Mouse (Mus musculus) embryonic facial prominence, embryonic 14.5 days (tissue): Measurements from ENCODE around the gene Prodh2. TPM values are rescaled to one million over a fixed set of nuclear protein-coding genes. Genes with fewer than 3 reads are reported as not detected.

ENCODE experiments used
- ATAC-seq: fragments of 200-750 bp; cut with Nextera tagmentation; 2 replicates; pipeline ENCODE4 v1.8.0; 2017; ENCODE audit warnings: low read depth, moderate number of reproducible peaks, moderate TSS enrichment
- DNase-seq: peaks from one replicate; pipeline ENCODE4 v3.0.0-alpha.2; 2015; ENCODE audit warnings: low spot score
- H3K27ac ChIP-seq: fragments of 300-500 bp; sonication (generic); replicated peaks from 2 replicates; pipeline ENCODE4 v1.5.1; 2014; ENCODE audit warnings: low read depth, mild to moderate bottlenecking, low read length, moderate library complexity
- H3K27me3 ChIP-seq: fragments of 300-500 bp; sonication (generic); replicated peaks from 2 replicates; pipeline ENCODE4 v1.6.1; 2014; ENCODE audit warnings: low read length; ENCODE audit not compliant: control insufficient read depth, insufficient read depth
- H3K36me3 ChIP-seq: fragments of 300-500 bp; sonication (generic); 2 replicates; pipeline ENCODE4 v1.6.1; 2014; ENCODE audit warnings: low read length, mixed read lengths; ENCODE audit not compliant: control insufficient read depth, insufficient read depth
- H3K4me1 ChIP-seq: fragments of 300-500 bp; sonication (generic); 2 replicates; pipeline ENCODE4 v1.6.1; 2014; ENCODE audit warnings: antibody characterized with exemption, low read length; ENCODE audit not compliant: control insufficient read depth, insufficient read depth
- H3K4me2 ChIP-seq: fragments of 300-500 bp; sonication (generic); 2 replicates; pipeline ENCODE4 v1.6.1; 2014; ENCODE audit warnings: low read depth, mild to moderate bottlenecking, low read length, moderate library complexity, mixed read lengths
- H3K4me3 ChIP-seq: fragments of 300-500 bp; sonication (generic); 2 replicates; pipeline ENCODE4 v1.5.1; 2014; ENCODE audit warnings: low read depth, mild to moderate bottlenecking, low read length
- H3K9ac ChIP-seq: fragments of 300-500 bp; sonication (generic); 2 replicates; pipeline ENCODE4 v1.6.1; 2014; ENCODE audit warnings: low read depth, mild to moderate bottlenecking, low read length, moderate library complexity, mixed read lengths
- H3K9me3 ChIP-seq: fragments of 300-500 bp; sonication (generic); 2 replicates; pipeline ENCODE4 v1.6.1; 2016; ENCODE audit warnings: low read length; ENCODE audit not compliant: control insufficient read depth
- WGBS: fragments of 180-500 bp; shearing (Covaris S2); extraction: QIAGEN DNeasy Blood & Tissue Kit; methylation state at CpG from one replicate; pipeline ENCODE4 v1.1.7; 2014; 5-methylcytosine and 5-hydroxymethylcytosine counted together
- polyA plus RNA-seq: library from polyadenylated mRNA; unstranded; fragments of >200 nt; fragmentation: Nextera tagmentation; extraction: Ambion mirVana; gene quantifications from 2 replicates; pipeline ENCODE4 v1.2.1, GENCODE M21; 2014

Gene Prodh2
- polyA plus RNA-seq = not detected in 2 replicates

- no peaks in the 10 kb centered on the region for H3K9me3 ChIP-seq
Observed at GRCm38 (mm10) chr7:30493401-30493931, at the start of gene Prodh2. Gene Prodh2 (plus strand): TSS chr7:30493622.

GRCm38 (mm10) chr7:30443696-30444095 is 49.7 kb upstream of the Prodh2 start:
- Histone ChIP-seq H3K27me3 (peaks cover 11% of the 10 kb centered on the region; the same call in 1 of the 2 replicates), H3K9me3 (no peaks in the 10 kb centered on the region), H3K9ac (no peak overlapping the region), H3K36me3 (peaks cover 17% of the 10 kb centered on the region; the same call in 1 of the 2 replicates), H3K4me1 (peaks cover 13% of the 10 kb centered on the region), H3K4me3 (peak overlapping the region; percentile 69), H3K4me2 (peak overlapping the region; percentile 84), H3K27ac (no peak overlapping the region)
- no peak for ATAC-seq
- DNase-seq = no peak
- WGBS = 26% methylated on average over 9 of the region's 9 CpGs

More at GRCm38 (mm10) chr7:30493401-30493931, at the start of gene Prodh2:
- H3K36me3 ChIP-seq = no peaks in the 10 kb centered on the region
- WGBS = 55% methylated on average over 11 of the region's 11 CpGs
- no peak within 1 kb of the TSS for H3K4me2 ChIP-seq
- H3K27ac ChIP-seq = no peak within 1 kb of the TSS
- H3K27me3 ChIP-seq = no peaks in the 10 kb centered on the region; the same call in 1 of the 2 replicates
- H3K9ac ChIP-seq = no peak within 1 kb of the TSS
- H3K4me1 ChIP-seq = no peaks in the 10 kb centered on the region
- H3K4me3 ChIP-seq = no peak within 1 kb of the TSS
- DNase-seq = no peak
- no peak for ATAC-seq

- Histone ChIP-seq H3K27me3 (peaks cover 11% of the 10 kb centered on the region; the same call in 1 of the 2 replicates), H3K27ac (peak overlapping the region; percentile 75), H3K4me3 (peak overlapping the region; percentile 69), H3K4me1 (peaks cover 13% of the 10 kb centered on the region), H3K36me3 (peaks cover 17% of the 10 kb centered on the region; the same call in 1 of the 2 replicates), H3K4me2 (peak overlapping the region; percentile 84), H3K9ac (peak overlapping the region; percentile 76), H3K9me3 (no peaks in the 10 kb centered on the region)
- ATAC-seq = peak; percentile 34
- under 1% methylated on average over 35 of the region's 38 CpGs for WGBS
- DNase-seq = peak; percentile 79
Observed at GRCm38 (mm10) chr7:30444154-30444970, 49.1 kb upstream of the Prodh2 start.

GRCm38 (mm10) chr7:30444971-30445751 is 48.3 kb upstream of the Prodh2 start, which contains the start of gene Aplp1:
Gene Aplp1 (minus strand): TSS chr7:30445535.
- H3K36me3 ChIP-seq = peaks cover 10% of the 10 kb centered on the region; the same call in 1 of the 2 replicates
- H3K27me3 ChIP-seq = peaks cover 11% of the 10 kb centered on the region; the same call in 1 of the 2 replicates
- peak; percentile 64 for DNase-seq
- WGBS = 0% methylated on average over 21 of the region's 72 CpGs
- H3K9ac ChIP-seq = peak within 1 kb of the TSS; percentile 76
- H3K4me3 ChIP-seq = peak within 1 kb of the TSS; percentile 69
- H3K4me2 ChIP-seq = peak within 1 kb of the TSS; percentile 84
- ATAC-seq = peak; percentile 87
- H3K27ac ChIP-seq = peak within 1 kb of the TSS; percentile 75
- H3K9me3 ChIP-seq = no peaks in the 10 kb centered on the region
- H3K4me1 ChIP-seq = peaks cover 13% of the 10 kb centered on the region

DNA sequence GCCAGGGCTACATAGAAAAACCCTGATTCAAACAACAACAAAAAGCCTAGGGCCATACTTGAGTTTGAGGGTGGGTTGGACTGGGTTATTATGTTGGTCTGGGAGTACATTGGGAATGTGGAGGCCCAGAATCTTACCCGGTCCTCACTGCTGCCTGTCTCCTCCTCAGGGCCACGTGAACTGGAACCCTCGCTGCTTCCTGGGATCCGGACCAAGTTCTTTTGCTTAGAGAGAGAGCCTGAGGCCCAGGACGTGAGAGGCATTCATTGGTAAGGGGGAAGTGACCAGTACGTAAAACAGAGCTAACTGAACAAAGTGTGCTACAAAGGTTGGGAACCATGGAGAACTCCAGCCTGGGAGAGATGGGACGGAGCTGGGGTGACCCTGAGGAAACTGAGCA is 43.2 kb upstream of the Prodh2 start:
- Histone ChIP-seq H3K9ac (no peak overlapping the region), H3K9me3 (no peaks in the 10 kb centered on the region), H3K36me3 (no peaks in the 10 kb centered on the region), H3K27me3 (peaks cover 38% of the 10 kb centered on the region), H3K4me3 (no peak overlapping the region), H3K27ac (no peak overlapping the region), H3K4me2 (no peak overlapping the region), H3K4me1 (no peaks in the 10 kb centered on the region; the same call in 1 of the 2 replicates)
- WGBS = 71% methylated on average over 7 of the region's 7 CpGs
- DNase-seq = no peak
- no peak for ATAC-seq

DNA sequence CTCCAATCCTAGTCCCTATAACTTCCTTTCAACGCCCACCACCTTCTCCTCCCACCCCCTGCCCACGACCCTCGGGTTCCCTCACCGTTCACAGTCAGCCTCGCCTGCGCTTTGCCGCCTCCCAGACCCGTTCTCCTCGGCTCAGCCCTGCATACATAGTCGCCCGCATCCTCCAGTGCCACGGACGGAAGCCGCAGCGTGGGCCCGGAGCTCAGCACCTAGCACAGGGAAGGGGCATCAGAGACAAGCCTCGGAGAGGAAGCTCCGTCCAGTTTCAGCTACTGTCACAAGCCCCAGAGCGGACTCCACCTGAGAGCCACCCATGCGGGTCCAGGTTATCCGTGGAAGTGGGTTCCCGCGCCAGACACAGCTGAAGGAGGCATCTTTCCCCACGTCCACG is 40.1 kb upstream of the Prodh2 start:
- 18% methylated on average over 23 of the region's 25 CpGs for WGBS
- Histone ChIP-seq H3K4me2 (no peak overlapping the region), H3K27me3 (peaks cover 68% of the 10 kb centered on the region), H3K9me3 (peaks cover 5% of the 10 kb centered on the region; the same call in 1 of the 2 replicates), H3K36me3 (no peaks in the 10 kb centered on the region), H3K4me3 (no peak overlapping the region), H3K27ac (no peak overlapping the region), H3K4me1 (peaks cover 8% of the 10 kb centered on the region), H3K9ac (no peak overlapping the region)
- ATAC-seq (no peak), DNase-seq (no peak)

DNA sequence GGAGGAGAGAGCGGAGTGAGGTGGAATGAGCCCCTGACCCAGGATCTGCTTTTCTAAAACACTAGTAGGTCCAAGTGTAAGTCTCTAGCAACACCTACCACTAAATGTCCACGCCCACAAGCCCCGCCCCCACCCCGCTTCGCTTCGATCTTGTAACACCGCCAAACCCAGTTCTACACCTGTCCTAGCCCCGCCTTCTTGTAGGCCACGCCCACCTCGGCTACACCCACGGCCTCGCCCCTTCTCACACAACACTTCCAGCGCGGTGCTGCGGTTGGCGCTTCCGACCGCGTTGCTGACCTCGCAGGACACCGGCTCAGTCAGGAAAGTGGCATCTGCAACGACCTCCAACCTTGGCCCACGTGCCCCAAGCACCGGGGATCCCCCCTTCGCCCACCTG is 39.7 kb upstream of the Prodh2 start:
- peaks cover 5% of the 10 kb centered on the region; the same call in 1 of the 2 replicates for H3K9me3 ChIP-seq
- no peak overlapping the region for H3K27ac ChIP-seq
- peaks cover 73% of the 10 kb centered on the region for H3K27me3 ChIP-seq
- peaks cover 8% of the 10 kb centered on the region for H3K4me1 ChIP-seq
- H3K4me2 ChIP-seq = no peak overlapping the region
- no peaks in the 10 kb centered on the region for H3K36me3 ChIP-seq
- DNase-seq (peak; percentile 47), ATAC-seq (no peak)
- H3K9ac ChIP-seq = no peak overlapping the region
- H3K4me3 ChIP-seq = no peak overlapping the region
- 3% methylated on average over 25 of the region's 25 CpGs for WGBS

- Histone ChIP-seq H3K4me2 (no peak overlapping the region), H3K9ac (no peak overlapping the region), H3K27me3 (peaks cover 78% of the 10 kb centered on the region), H3K27ac (no peak overlapping the region), H3K9me3 (peaks cover 5% of the 10 kb centered on the region; the same call in 1 of the 2 replicates), H3K4me3 (no peak overlapping the region), H3K4me1 (peaks cover 8% of the 10 kb centered on the region), H3K36me3 (no peaks in the 10 kb centered on the region)
- WGBS = 9% methylated on average over 6 of the region's 6 CpGs
- DNase-seq = no peak
- ATAC-seq = no peak
Observed at GRCm38 (mm10) chr7:30454259-30454658, 39.2 kb upstream of the Prodh2 start.
